Mouse (Mus musculus) right cerebral cortex, postnatal 14 days (tissue): ENCODE results near the gene Serac1.
A peak's percentile ranks its signal among the peaks of the same experiment; 100 is the strongest.
"Not testable (repeated sequence)": the region's sequence is repeated elsewhere in the genome, so short reads cannot be mapped to it uniquely, and the experiment has no call there.

ENCODE experiments used
- DNase-seq: peaks from one replicate; pipeline ENCODE4 v3.0.0; 2022

The Serac1 gene

GRCm38 (mm10) chr17:6063532-6063931, 16.0 kb downstream of the Serac1 start:
- no peak for DNase-seq

GRCm38 (mm10) chr17:6062793-6063192, 16.7 kb downstream of the Serac1 start:
- no peak for DNase-seq

GRCm38 (mm10) chr17:6054934-6055355, 24.6 kb downstream of the Serac1 start:
- peak; percentile 38 for DNase-seq

- DNase-seq: no peak
Observed at GRCm38 (mm10) chr17:6052801-6053200, 26.7 kb downstream of the Serac1 start.

- no peak for DNase-seq
Observed at GRCm38 (mm10) chr17:6037507-6037906, 42.0 kb downstream of the Serac1 start.

- no peak for DNase-seq
Observed at GRCm38 (mm10) chr17:6036872-6037271, 42.7 kb downstream of the Serac1 start.

GRCm38 (mm10) chr17:6036458-6036857, 43.1 kb downstream of the Serac1 start:
- DNase-seq: no peak

GRCm38 (mm10) chr17:6035661-6036060, 43.9 kb downstream of the Serac1 start:
- no peak for DNase-seq

- DNase-seq: no peak
Observed at GRCm38 (mm10) chr17:6025831-6026230, 53.7 kb downstream of the Serac1 start.

- DNase-seq: not testable (repeated sequence)
Observed at GRCm38 (mm10) chr17:6021374-6021789, 58.2 kb downstream of the Serac1 start.

- no peak for DNase-seq
Observed at GRCm38 (mm10) chr17:6020636-6021035, 58.9 kb downstream of the Serac1 start.

- DNase-seq: no peak
Observed at GRCm38 (mm10) chr17:6019776-6020175, 59.8 kb downstream of the Serac1 start.

GRCm38 (mm10) chr17:6018348-6018747, 61.2 kb downstream of the Serac1 start:
- DNase-seq: no peak

GRCm38 (mm10) chr17:6017268-6017667, 62.3 kb downstream of the Serac1 start:
- DNase-seq: no peak

GRCm38 (mm10) chr17:6016213-6016780, 63.2 kb downstream of the Serac1 start:
- no peak for DNase-seq

GRCm38 (mm10) chr17:6014985-6015384, 64.6 kb downstream of the Serac1 start:
- DNase-seq: no peak

GRCm38 (mm10) chr17:6013079-6013478, 66.5 kb downstream of the Serac1 start:
- DNase-seq: no peak

GRCm38 (mm10) chr17:6009606-6010005, 69.9 kb downstream of the Serac1 start:
- DNase-seq: no peak

- no peak for DNase-seq
Observed at GRCm38 (mm10) chr17:6008590-6008989, 71.0 kb downstream of the Serac1 start.

GRCm38 (mm10) chr17:6007902-6008301, 71.6 kb downstream of the Serac1 start:
- DNase-seq: no peak

- no peak for DNase-seq
Observed at GRCm38 (mm10) chr17:6007101-6007780, 72.3 kb downstream of the Serac1 start.

GRCm38 (mm10) chr17:6005638-6006471, 73.7 kb downstream of the Serac1 start:
- DNase-seq: peak; percentile 52

- DNase-seq: no peak
Observed at GRCm38 (mm10) chr17:6005246-6005637, 74.3 kb downstream of the Serac1 start.

GRCm38 (mm10) chr17:6003661-6004060, 75.9 kb downstream of the Serac1 start:
- DNase-seq: no peak
